Mouse (Mus musculus): ENCODE measurements around the gene Brd4. TPM values are rescaled to one million over a fixed set of nuclear protein-coding genes. Genes with fewer than 3 reads are reported as not detected.

Brd4 gene
- polyA plus RNA-seq, 1 experiment from 2014 or later, result 90.2 TPM

- H3K4me1 ChIP-seq (replicated peaks; ENCODE audit: control insufficient read depth, insufficient read depth, low read length), result peaks cover 4% of the 10 kb centered on the region; the same call in 1 of the 2 replicates
- no peak overlapping the region for H3K27ac ChIP-seq (ENCODE audit: low read depth)
- no peak overlapping the region for H3K9ac ChIP-seq (ENCODE audit: low read length)
- H3K27me3 ChIP-seq (replicated peaks; ENCODE audit: control insufficient read depth, insufficient read depth, low read length), result no peaks in the 10 kb centered on the region
- ATAC-seq (replicated peaks; ENCODE audit: low FRiP score, low TSS enrichment, low read depth) (no peak), DNase-seq (ENCODE audit: low spot score) (no peak)
- peaks cover 58% of the 10 kb centered on the region for H3K36me3 ChIP-seq (ENCODE audit: control insufficient read depth, insufficient read depth, low read length)
- H3K4me2 ChIP-seq (ENCODE audit: low read length), result no peak overlapping the region
- H3K9me3 ChIP-seq (ENCODE audit: control insufficient read depth, low read length), result no peaks in the 10 kb centered on the region
- H3K4me3 ChIP-seq (ENCODE audit: low read depth, low read length), result no peak overlapping the region
- WGBS, result 84% methylated on average over 3 of the region's 3 CpGs
These were observed 33.2 kb upstream of the Brd4 start for GRCm38 (mm10) chr17:32317708-32318107.

GRCm38 (mm10) chr17:32317032-32317431, 32.5 kb upstream of the Brd4 start:
- DNase-seq (ENCODE audit: low spot score), result no peak
- H3K27ac ChIP-seq (ENCODE audit: low read depth), result no peak overlapping the region
- no peak overlapping the region for H3K4me3 ChIP-seq (ENCODE audit: low read depth, low read length)
- no peak overlapping the region for H3K9ac ChIP-seq (ENCODE audit: low read length)
- peaks cover 1% of the 10 kb centered on the region; the same call in 1 of the 2 replicates for H3K4me1 ChIP-seq (replicated peaks; ENCODE audit: control insufficient read depth, insufficient read depth, low read length)
- H3K36me3 ChIP-seq (ENCODE audit: control insufficient read depth, insufficient read depth, low read length), result peaks cover 65% of the 10 kb centered on the region
- no peaks in the 10 kb centered on the region for H3K9me3 ChIP-seq (ENCODE audit: control insufficient read depth, low read length)
- H3K27me3 ChIP-seq (replicated peaks; ENCODE audit: control insufficient read depth, insufficient read depth, low read length), result no peaks in the 10 kb centered on the region
- 96% methylated on average over 8 of the region's 8 CpGs for WGBS
- no peak for ATAC-seq (replicated peaks; ENCODE audit: low FRiP score, low TSS enrichment, low read depth)
- no peak overlapping the region for H3K4me2 ChIP-seq (ENCODE audit: low read length)

GRCm38 (mm10) chr17:32315560-32315959, 31.0 kb upstream of the Brd4 start:
- Histone ChIP-seq H3K4me1 (replicated peaks; ENCODE audit: control insufficient read depth, insufficient read depth, low read length) (no peaks in the 10 kb centered on the region; the same call in 1 of the 2 replicates), H3K9ac (ENCODE audit: low read length) (no peak overlapping the region), H3K9me3 (ENCODE audit: control insufficient read depth, low read length) (no peaks in the 10 kb centered on the region), H3K27ac (ENCODE audit: low read depth) (no peak overlapping the region), H3K4me2 (ENCODE audit: low read length) (no peak overlapping the region), H3K36me3 (ENCODE audit: control insufficient read depth, insufficient read depth, low read length) (peaks cover 79% of the 10 kb centered on the region), H3K27me3 (replicated peaks; ENCODE audit: control insufficient read depth, insufficient read depth, low read length) (no peaks in the 10 kb centered on the region), H3K4me3 (ENCODE audit: low read depth, low read length) (no peak overlapping the region)
- ATAC-seq (replicated peaks; ENCODE audit: low FRiP score, low TSS enrichment, low read depth) (no peak), DNase-seq (ENCODE audit: low spot score) (no peak)
- WGBS, result 93% methylated on average over 5 of the region's 5 CpGs

- Histone ChIP-seq H3K4me1 (replicated peaks; ENCODE audit: control insufficient read depth, insufficient read depth, low read length) (no peaks in the 10 kb centered on the region; the same call in 1 of the 2 replicates), H3K27ac (ENCODE audit: low read depth) (no peak overlapping the region), H3K27me3 (replicated peaks; ENCODE audit: control insufficient read depth, insufficient read depth, low read length) (no peaks in the 10 kb centered on the region), H3K4me3 (ENCODE audit: low read depth, low read length) (no peak overlapping the region), H3K9ac (ENCODE audit: low read length) (no peak overlapping the region), H3K9me3 (ENCODE audit: control insufficient read depth, low read length) (no peaks in the 10 kb centered on the region), H3K36me3 (ENCODE audit: control insufficient read depth, insufficient read depth, low read length) (peaks cover 96% of the 10 kb centered on the region), H3K4me2 (ENCODE audit: low read length) (no peak overlapping the region)
- WGBS, result 88% methylated on average over 5 of the region's 5 CpGs
- DNase-seq (ENCODE audit: low spot score) (no peak), ATAC-seq (replicated peaks; ENCODE audit: low FRiP score, low TSS enrichment, low read depth) (no peak)
These were observed 29.4 kb upstream of the Brd4 start for GRCm38 (mm10) chr17:32313892-32314291.

- ATAC-seq (replicated peaks; ENCODE audit: low FRiP score, low TSS enrichment, low read depth) (no peak), DNase-seq (ENCODE audit: low spot score) (no peak)
- no peak overlapping the region for H3K27ac ChIP-seq (ENCODE audit: low read depth)
- 97% methylated on average over 8 of the region's 8 CpGs for WGBS
- H3K4me1 ChIP-seq (replicated peaks; ENCODE audit: control insufficient read depth, insufficient read depth, low read length), result no peaks in the 10 kb centered on the region
- no peak overlapping the region for H3K4me3 ChIP-seq (ENCODE audit: low read depth, low read length)
- peaks cover 100% of the 10 kb centered on the region for H3K36me3 ChIP-seq (ENCODE audit: control insufficient read depth, insufficient read depth, low read length)
- H3K9ac ChIP-seq (ENCODE audit: low read length), result no peak overlapping the region
- no peaks in the 10 kb centered on the region for H3K27me3 ChIP-seq (replicated peaks; ENCODE audit: control insufficient read depth, insufficient read depth, low read length)
- no peaks in the 10 kb centered on the region for H3K9me3 ChIP-seq (ENCODE audit: control insufficient read depth, low read length)
- no peak overlapping the region for H3K4me2 ChIP-seq (ENCODE audit: low read length)
These were observed 28.3 kb upstream of the Brd4 start for GRCm38 (mm10) chr17:32312801-32313200.

GRCm38 (mm10) chr17:32307963-32308362, 23.4 kb upstream of the Brd4 start:
- no peak overlapping the region for H3K27ac ChIP-seq (ENCODE audit: low read depth)
- DNase-seq (ENCODE audit: low spot score) (no peak), ATAC-seq (replicated peaks; ENCODE audit: low FRiP score, low TSS enrichment, low read depth) (no peak)
- WGBS, result 87% methylated on average over 4 of the region's 4 CpGs
- H3K4me2 ChIP-seq (ENCODE audit: low read length), result no peak overlapping the region
- peaks cover 95% of the 10 kb centered on the region for H3K36me3 ChIP-seq (ENCODE audit: control insufficient read depth, insufficient read depth, low read length)
- no peak overlapping the region for H3K4me3 ChIP-seq (ENCODE audit: low read depth, low read length)
- H3K9ac ChIP-seq (ENCODE audit: low read length), result no peak overlapping the region
- no peaks in the 10 kb centered on the region for H3K4me1 ChIP-seq (replicated peaks; ENCODE audit: control insufficient read depth, insufficient read depth, low read length)
- no peaks in the 10 kb centered on the region for H3K27me3 ChIP-seq (replicated peaks; ENCODE audit: control insufficient read depth, insufficient read depth, low read length)
- no peaks in the 10 kb centered on the region for H3K9me3 ChIP-seq (ENCODE audit: control insufficient read depth, low read length)

GRCm38 (mm10) chr17:32298125-32298524, 13.6 kb upstream of the Brd4 start:
- 82% methylated on average over 1 of the region's 1 CpGs for WGBS
- Histone ChIP-seq H3K4me1 (replicated peaks; ENCODE audit: control insufficient read depth, insufficient read depth, low read length) (no peaks in the 10 kb centered on the region), H3K4me2 (ENCODE audit: low read length) (no peak overlapping the region), H3K36me3 (ENCODE audit: control insufficient read depth, insufficient read depth, low read length) (no peaks in the 10 kb centered on the region), H3K27ac (ENCODE audit: low read depth) (no peak overlapping the region), H3K27me3 (replicated peaks; ENCODE audit: control insufficient read depth, insufficient read depth, low read length) (no peaks in the 10 kb centered on the region), H3K4me3 (ENCODE audit: low read depth, low read length) (no peak overlapping the region), H3K9me3 (ENCODE audit: control insufficient read depth, low read length) (no peaks in the 10 kb centered on the region), H3K9ac (ENCODE audit: low read length) (no peak overlapping the region)
- DNase-seq (ENCODE audit: low spot score) (no peak), ATAC-seq (replicated peaks; ENCODE audit: low FRiP score, low TSS enrichment, low read depth) (no peak)

GRCm38 (mm10) chr17:32295901-32296300, 11.4 kb upstream of the Brd4 start:
- H3K4me1 ChIP-seq (replicated peaks; ENCODE audit: control insufficient read depth, insufficient read depth, low read length), result no peaks in the 10 kb centered on the region
- DNase-seq (ENCODE audit: low spot score), result no peak
- H3K9me3 ChIP-seq (ENCODE audit: control insufficient read depth, low read length), result no peaks in the 10 kb centered on the region
- no peak overlapping the region for H3K4me3 ChIP-seq (ENCODE audit: low read depth, low read length)
- 72% methylated on average over 2 of the region's 2 CpGs for WGBS
- no peaks in the 10 kb centered on the region for H3K27me3 ChIP-seq (replicated peaks; ENCODE audit: control insufficient read depth, insufficient read depth, low read length)
- H3K4me2 ChIP-seq (ENCODE audit: low read length), result no peak overlapping the region
- H3K9ac ChIP-seq (ENCODE audit: low read length), result no peak overlapping the region
- H3K36me3 ChIP-seq (ENCODE audit: control insufficient read depth, insufficient read depth, low read length), result no peaks in the 10 kb centered on the region
- H3K27ac ChIP-seq (ENCODE audit: low read depth), result no peak overlapping the region
- no peak for ATAC-seq (replicated peaks; ENCODE audit: low FRiP score, low TSS enrichment, low read depth)

GRCm38 (mm10) chr17:32295160-32295559, 10.6 kb upstream of the Brd4 start:
- Histone ChIP-seq H3K4me2 (ENCODE audit: low read length) (no peak overlapping the region), H3K36me3 (ENCODE audit: control insufficient read depth, insufficient read depth, low read length) (no peaks in the 10 kb centered on the region), H3K9ac (ENCODE audit: low read length) (no peak overlapping the region), H3K4me1 (replicated peaks; ENCODE audit: control insufficient read depth, insufficient read depth, low read length) (no peaks in the 10 kb centered on the region), H3K4me3 (ENCODE audit: low read depth, low read length) (no peak overlapping the region), H3K9me3 (ENCODE audit: control insufficient read depth, low read length) (no peaks in the 10 kb centered on the region), H3K27ac (ENCODE audit: low read depth) (no peak overlapping the region), H3K27me3 (replicated peaks; ENCODE audit: control insufficient read depth, insufficient read depth, low read length) (no peaks in the 10 kb centered on the region)
- 78% methylated on average over 4 of the region's 4 CpGs for WGBS
- ATAC-seq (replicated peaks; ENCODE audit: low FRiP score, low TSS enrichment, low read depth) (no peak), DNase-seq (ENCODE audit: low spot score) (no peak)

Data from intestine, embryonic 14.5 days (tissue).